Mouse (Mus musculus) erythroblast, embryonic 14.5 days (primary cell): Measurements from ENCODE around the gene Fanci. TPM values are rescaled to one million over a fixed set of nuclear protein-coding genes. Genes with fewer than 3 reads are reported as not detected.

Source experiments
- H3K27me3 ChIP-seq: 2 replicates; pipeline ENCODE4 v1.6.1; 2012; ENCODE audit warnings: inconsistent platforms; ENCODE audit not compliant: control insufficient read depth
- H3K36me3 ChIP-seq: 2 replicates; pipeline ENCODE4 v1.6.1; 2012; ENCODE audit warnings: mild to moderate bottlenecking, inconsistent platforms; ENCODE audit not compliant: control insufficient read depth
- H3K4me1 ChIP-seq: 2 replicates; pipeline ENCODE4 v1.6.1; 2012; ENCODE audit warnings: inconsistent platforms; ENCODE audit not compliant: control insufficient read depth
- H3K4me3 ChIP-seq: replicated peaks from 2 replicates; pipeline ENCODE3; 2012; ENCODE audit warnings: moderate library complexity, mild to moderate bottlenecking, inconsistent platforms
- H3K9me3 ChIP-seq: 2 replicates; pipeline ENCODE4 v1.6.1; 2012; ENCODE audit warnings: low read length, inconsistent platforms, mixed read lengths; ENCODE audit not compliant: control insufficient read depth
- GATA1 ChIP-seq: IDR thresholded peaks from 2 replicates; pipeline ENCODE4 v1.6.1; 2012; ENCODE audit warnings: low read length, inconsistent platforms, mixed read lengths
- TAL1 ChIP-seq: IDR thresholded peaks from 3 replicates; pipeline ENCODE4 v1.6.1; 2012; ENCODE audit warnings: low read length, inconsistent platforms, mixed read lengths
- polyA plus RNA-seq: library from polyadenylated mRNA; stranded (reverse); fragments of >175 nt; gene quantifications from 2 replicates; pipeline ENCODE4 v1.2.3, GENCODE M21; 2012

Fanci gene
- polyA plus RNA-seq, 1 experiment = 0.22 TPM

DNA sequence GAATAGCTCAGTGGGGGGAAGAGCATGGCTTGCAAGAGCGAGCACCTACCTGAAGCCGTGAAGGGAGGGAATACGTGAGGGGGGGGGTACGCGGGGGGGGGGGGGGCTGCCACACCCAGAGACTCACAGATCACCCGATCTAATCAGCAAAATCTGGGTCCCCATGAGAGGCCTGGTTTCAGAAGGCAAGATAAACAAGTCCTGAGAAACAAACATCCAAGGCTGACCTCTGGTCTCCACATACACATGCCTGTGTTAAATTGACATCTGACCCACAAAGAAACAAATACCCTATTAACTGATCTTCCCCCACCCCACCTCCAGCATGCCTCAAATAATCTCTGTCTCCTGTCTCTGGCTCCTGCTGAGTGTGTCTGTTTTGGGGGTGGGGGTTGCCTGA lies 76.2 kb downstream of the Fanci start:
- Histone ChIP-seq H3K4me3 (no peak overlapping the region), H3K4me1 (peaks cover 47% of the 10 kb centered on the region), H3K36me3 (peaks cover 18% of the 10 kb centered on the region), H3K9me3 (no peaks in the 10 kb centered on the region), H3K27me3 (peaks cover 35% of the 10 kb centered on the region)
- TF ChIP-seq GATA1 (no peak), TAL1 (no peak)

DNA sequence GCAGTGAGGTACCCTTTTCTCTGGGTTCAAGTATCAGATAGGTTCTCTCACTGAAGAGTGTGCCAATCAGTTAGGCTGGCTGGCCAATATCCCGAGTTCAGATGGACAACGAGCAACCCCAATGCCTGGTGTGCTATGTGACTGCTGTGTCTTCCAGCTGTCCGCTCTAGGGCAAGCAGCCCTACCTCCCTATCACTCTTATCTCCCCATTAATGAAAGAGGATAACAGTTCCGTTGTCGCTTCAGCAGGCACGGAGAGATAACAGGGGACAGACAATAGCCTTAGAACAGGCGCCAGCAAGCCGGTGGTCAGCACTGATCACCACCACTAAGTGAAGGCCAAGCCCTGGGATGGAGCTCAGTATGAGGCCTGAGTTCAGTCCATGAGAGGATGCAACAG lies 77.3 kb downstream of the Fanci start:
- TF ChIP-seq GATA1 (no peak), TAL1 (no peak)
- peaks cover 40% of the 10 kb centered on the region for H3K4me1 ChIP-seq
- no peaks in the 10 kb centered on the region for H3K9me3 ChIP-seq
- no peak overlapping the region for H3K4me3 ChIP-seq
- H3K27me3 ChIP-seq = peaks cover 35% of the 10 kb centered on the region
- H3K36me3 ChIP-seq = peaks cover 10% of the 10 kb centered on the region

DNA sequence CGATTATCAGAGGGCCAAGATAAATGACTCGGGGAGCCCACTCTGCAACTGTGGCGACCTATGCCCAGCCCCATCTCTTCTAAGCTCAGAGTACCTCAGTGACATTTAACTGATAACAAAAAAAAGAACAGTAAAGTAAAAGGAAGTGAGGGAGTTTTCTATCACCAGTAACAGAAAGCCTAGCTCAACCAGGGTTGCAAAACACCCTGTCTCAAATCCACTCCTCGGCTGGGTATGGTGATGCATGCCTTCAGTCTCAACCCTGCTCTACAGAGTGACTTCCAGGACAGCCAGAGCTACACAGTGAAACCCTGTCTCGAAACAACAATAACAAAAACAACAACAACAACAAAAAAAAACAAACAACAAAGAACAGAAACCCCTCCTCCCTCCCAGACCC lies 78.0 kb downstream of the Fanci start:
- Histone ChIP-seq H3K36me3 (peaks cover 2% of the 10 kb centered on the region), H3K4me1 (peaks cover 32% of the 10 kb centered on the region), H3K9me3 (no peaks in the 10 kb centered on the region), H3K4me3 (no peak overlapping the region), H3K27me3 (peaks cover 35% of the 10 kb centered on the region)
- no peak for TF ChIP-seq GATA1
- TF ChIP-seq TAL1 = no peak

DNA sequence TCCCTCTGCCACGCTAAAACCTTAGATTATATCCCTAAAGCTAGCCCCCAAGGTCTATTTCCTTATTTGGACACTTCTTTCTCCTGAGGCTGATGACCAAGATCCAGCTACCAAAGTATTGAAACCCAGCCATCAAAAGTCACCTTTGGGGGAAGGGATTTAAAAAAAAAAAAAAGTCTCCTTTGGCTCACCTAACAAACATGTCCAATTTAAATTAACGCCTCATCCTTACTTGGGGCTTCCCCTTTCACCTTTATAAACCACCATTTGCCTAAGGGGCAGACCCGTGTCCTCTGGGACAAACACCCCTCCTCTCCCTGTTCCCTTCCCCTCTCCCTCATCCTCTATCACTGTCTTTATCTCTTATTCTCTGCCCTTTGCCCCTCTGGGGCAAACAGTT lies 79.0 kb downstream of the Fanci start:
- peaks cover 23% of the 10 kb centered on the region for H3K4me1 ChIP-seq
- H3K4me3 ChIP-seq = no peak overlapping the region
- H3K36me3 ChIP-seq = no peaks in the 10 kb centered on the region
- TF ChIP-seq GATA1 (no peak), TAL1 (no peak)
- no peaks in the 10 kb centered on the region for H3K9me3 ChIP-seq
- peaks cover 35% of the 10 kb centered on the region for H3K27me3 ChIP-seq

DNA sequence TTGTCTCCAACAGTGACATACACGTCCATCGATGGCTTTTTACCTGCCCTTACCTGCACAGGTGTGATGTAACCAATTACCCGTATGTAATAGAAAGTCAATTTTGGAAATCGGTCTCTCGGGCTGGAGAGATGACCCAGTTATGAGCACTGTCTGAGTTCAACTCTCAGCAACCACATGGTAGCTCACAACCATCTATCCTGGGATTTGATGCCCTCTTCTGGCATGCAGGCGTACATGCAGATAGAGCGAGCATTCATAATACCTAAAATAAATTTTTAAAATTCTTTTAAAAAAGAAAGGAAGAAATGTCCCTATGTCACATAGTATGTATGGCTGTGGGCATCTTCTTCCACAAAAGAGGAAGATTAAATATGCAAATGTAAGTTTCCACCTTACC lies 79.7 kb downstream of the Fanci start:
- Histone ChIP-seq H3K36me3 (no peaks in the 10 kb centered on the region), H3K9me3 (no peaks in the 10 kb centered on the region), H3K4me1 (peaks cover 18% of the 10 kb centered on the region), H3K27me3 (peaks cover 28% of the 10 kb centered on the region), H3K4me3 (no peak overlapping the region)
- TF ChIP-seq TAL1 (no peak), GATA1 (no peak)

DNA sequence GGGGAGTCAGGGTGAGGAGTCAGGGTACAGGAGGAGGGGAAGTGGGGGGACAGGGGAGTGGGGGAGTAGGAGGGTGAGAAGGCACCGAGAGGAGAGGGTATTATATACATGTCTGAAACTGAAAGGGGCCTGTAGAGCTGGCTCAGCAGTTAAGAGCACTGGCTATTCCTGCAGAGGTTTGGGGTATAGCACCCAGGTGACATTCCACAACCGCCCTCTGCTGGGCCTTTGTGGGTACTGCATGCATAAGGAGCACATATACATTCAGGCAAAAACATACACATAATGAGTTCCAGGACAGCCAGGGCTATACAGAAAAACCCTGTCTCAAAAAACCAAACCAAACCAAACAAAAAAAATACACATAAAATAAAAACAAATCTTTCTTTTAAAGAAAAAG lies 81.1 kb downstream of the Fanci start:
- TF ChIP-seq TAL1 (no peak), GATA1 (no peak)
- Histone ChIP-seq H3K4me3 (no peak overlapping the region), H3K27me3 (peaks cover 14% of the 10 kb centered on the region), H3K4me1 (peaks cover 7% of the 10 kb centered on the region), H3K36me3 (no peaks in the 10 kb centered on the region), H3K9me3 (no peaks in the 10 kb centered on the region)

DNA sequence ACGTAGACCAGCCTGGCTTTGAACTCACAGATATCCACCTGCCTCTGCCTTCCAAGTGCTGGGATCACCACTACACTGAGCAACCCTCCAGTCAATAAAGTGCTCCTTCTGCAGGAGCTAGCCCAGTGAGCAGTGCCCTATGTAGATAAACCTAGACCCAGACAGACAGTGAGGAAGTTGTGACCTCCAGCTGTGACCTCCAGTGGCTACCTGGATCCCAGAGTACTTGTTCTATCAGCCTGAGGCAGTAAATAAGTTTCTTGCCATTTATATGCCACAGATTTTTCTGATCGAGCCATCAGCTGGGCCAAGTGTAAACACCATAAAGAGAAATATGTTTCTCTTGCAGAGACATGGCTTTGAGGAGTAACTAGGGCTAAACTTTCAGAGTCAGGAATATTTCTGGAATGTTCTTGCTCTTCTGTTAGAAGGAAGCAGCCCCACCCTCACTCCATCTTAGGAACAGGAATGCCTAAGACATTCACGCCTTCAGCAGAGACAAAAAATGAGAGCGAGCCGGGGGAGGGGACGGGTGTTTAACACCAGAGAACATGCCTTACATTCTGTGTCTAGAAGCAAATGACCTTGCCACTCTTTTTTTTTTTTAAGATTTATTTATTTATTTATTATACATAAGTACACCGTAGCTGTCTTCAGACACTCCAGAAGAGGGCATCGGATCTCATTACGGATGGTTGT lies 81.9 kb downstream of the Fanci start:
- Histone ChIP-seq H3K27me3 (peaks cover 6% of the 10 kb centered on the region), H3K36me3 (no peaks in the 10 kb centered on the region), H3K4me1 (peaks cover 6% of the 10 kb centered on the region), H3K4me3 (no peak overlapping the region), H3K9me3 (no peaks in the 10 kb centered on the region)
- TF ChIP-seq TAL1 = no peak
- no peak for TF ChIP-seq GATA1

DNA sequence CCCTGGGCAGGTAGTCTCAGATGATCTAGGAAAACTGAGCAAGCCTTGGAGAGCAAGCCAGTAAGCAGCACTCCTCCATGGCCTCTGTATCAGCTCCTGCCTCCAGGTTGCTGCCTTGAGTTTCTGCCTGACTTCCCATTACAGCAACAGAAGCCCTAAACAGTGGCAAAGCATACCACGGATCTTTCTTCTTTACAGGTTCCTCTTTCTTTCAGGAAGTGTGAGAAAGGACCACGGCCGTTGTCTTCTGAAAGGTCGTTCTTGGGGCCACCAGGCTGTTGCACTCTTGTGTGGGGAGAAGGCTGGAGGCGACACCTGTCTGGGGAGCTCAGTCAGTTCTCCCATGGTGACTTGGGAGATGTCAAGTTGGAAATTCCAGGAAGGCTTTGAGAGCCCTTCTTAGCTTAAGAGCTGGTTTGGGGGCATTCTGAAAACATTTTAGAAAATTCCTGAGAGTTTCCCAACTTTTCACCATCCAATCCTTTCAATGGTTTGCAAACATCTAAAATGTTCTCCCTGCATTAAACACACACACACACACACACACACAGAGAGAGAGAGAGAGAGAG lies 83.2 kb downstream of the Fanci start:
- H3K27me3 ChIP-seq = no peaks in the 10 kb centered on the region
- H3K4me3 ChIP-seq = no peak overlapping the region
- no peaks in the 10 kb centered on the region for H3K36me3 ChIP-seq
- no peaks in the 10 kb centered on the region for H3K4me1 ChIP-seq
- H3K9me3 ChIP-seq = no peaks in the 10 kb centered on the region
- TF ChIP-seq GATA1 = no peak
- TF ChIP-seq TAL1 = no peak

DNA sequence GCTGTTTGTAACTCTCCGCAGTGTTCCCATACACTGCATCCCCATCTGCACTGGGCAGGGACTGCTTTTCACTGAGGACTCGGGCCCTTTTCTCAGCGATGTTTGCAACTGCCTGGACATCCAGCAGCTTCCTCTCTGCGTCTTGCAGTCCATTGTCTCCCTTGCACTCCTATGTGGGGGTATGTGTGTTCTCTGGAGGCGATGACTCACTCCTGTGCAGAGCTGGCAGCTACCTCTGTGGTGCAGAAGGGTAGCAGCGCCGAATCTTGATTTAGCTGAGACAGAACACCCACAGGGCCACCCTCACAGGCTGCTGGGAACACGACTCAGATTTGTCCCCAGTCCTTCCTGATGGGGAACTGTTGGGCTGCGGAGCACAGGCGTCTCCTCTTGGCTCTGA lies 94.8 kb downstream of the Fanci start:
- no peaks in the 10 kb centered on the region for H3K36me3 ChIP-seq
- H3K27me3 ChIP-seq = peaks cover 7% of the 10 kb centered on the region
- no peaks in the 10 kb centered on the region for H3K9me3 ChIP-seq
- TF ChIP-seq TAL1 (no peak), GATA1 (no peak)
- H3K4me3 ChIP-seq = no peak overlapping the region
- H3K4me1 ChIP-seq = no peaks in the 10 kb centered on the region
